Mouse (Mus musculus): ENCODE data around the gene Mettl24.

The Mettl24 gene

GRCm38 (mm10) chr10:40683092-40683867, at the start of gene Mettl24:
TSS of gene Mettl24 (plus strand) at chr10:40683282.
- no peak for DNase-seq (ENCODE audit: low spot score)

GRCm38 (mm10) chr10:40637331-40637730, 45.8 kb upstream of the Mettl24 start:
- no peak for DNase-seq (ENCODE audit: low spot score)

GRCm38 (mm10) chr10:40638276-40638675, 44.8 kb upstream of the Mettl24 start:
- no peak for DNase-seq (ENCODE audit: low spot score)

- no peak for DNase-seq (ENCODE audit: low spot score)
Measured at GRCm38 (mm10) chr10:40638823-40639819, 44.0 kb upstream of the Mettl24 start.

GRCm38 (mm10) chr10:40640406-40640805, 42.7 kb upstream of the Mettl24 start:
- DNase-seq (ENCODE audit: low spot score): no peak

- no peak for DNase-seq (ENCODE audit: low spot score)
Measured at GRCm38 (mm10) chr10:40641901-40642300, 41.2 kb upstream of the Mettl24 start.

GRCm38 (mm10) chr10:40643126-40643525, 40.0 kb upstream of the Mettl24 start:
- no peak for DNase-seq (ENCODE audit: low spot score)

GRCm38 (mm10) chr10:40644456-40644855, 38.6 kb upstream of the Mettl24 start:
- no peak for DNase-seq (ENCODE audit: low spot score)

- DNase-seq (ENCODE audit: low spot score): no peak
Measured at GRCm38 (mm10) chr10:40645346-40645745, 37.7 kb upstream of the Mettl24 start.

- DNase-seq (ENCODE audit: low spot score): no peak
Measured at GRCm38 (mm10) chr10:40648776-40649175, 34.3 kb upstream of the Mettl24 start.

- DNase-seq (ENCODE audit: low spot score): no peak
Measured at GRCm38 (mm10) chr10:40649634-40650033, 33.4 kb upstream of the Mettl24 start.

GRCm38 (mm10) chr10:40651676-40652075, 31.4 kb upstream of the Mettl24 start:
- DNase-seq (ENCODE audit: low spot score): no peak

- no peak for DNase-seq (ENCODE audit: low spot score)
Measured at GRCm38 (mm10) chr10:40665270-40665669, 17.8 kb upstream of the Mettl24 start.

GRCm38 (mm10) chr10:40666943-40667342, 16.1 kb upstream of the Mettl24 start:
- no peak for DNase-seq (ENCODE audit: low spot score)

- DNase-seq (ENCODE audit: low spot score): no peak
Measured at GRCm38 (mm10) chr10:40668640-40669039, 14.4 kb upstream of the Mettl24 start.

- no peak for DNase-seq (ENCODE audit: low spot score)
Measured at GRCm38 (mm10) chr10:40672587-40673296, 10.3 kb upstream of the Mettl24 start.

- DNase-seq (ENCODE audit: low spot score): no peak
Measured at GRCm38 (mm10) chr10:40673297-40673665, 9.8 kb upstream of the Mettl24 start.

GRCm38 (mm10) chr10:40674151-40674550, 8.9 kb upstream of the Mettl24 start:
- no peak for DNase-seq (ENCODE audit: low spot score)

- DNase-seq (ENCODE audit: low spot score): no peak
Measured at GRCm38 (mm10) chr10:40675921-40676320, 7.2 kb upstream of the Mettl24 start.

GRCm38 (mm10) chr10:40678477-40678876, 4.6 kb upstream of the Mettl24 start:
- DNase-seq (ENCODE audit: low spot score): no peak

GRCm38 (mm10) chr10:40682470-40682869, 612 bp upstream of the Mettl24 start:
- no peak for DNase-seq (ENCODE audit: low spot score)

- DNase-seq (ENCODE audit: low spot score): no peak
Measured at GRCm38 (mm10) chr10:40683868-40684253, 779 bp downstream of the Mettl24 start.
